Mouse (Mus musculus): ENCODE data around the gene Supt5. TPM values are rescaled to one million over a fixed set of nuclear protein-coding genes. Genes with fewer than 3 reads are reported as not detected.

The Supt5 gene
- polyA plus RNA-seq, 1 experiment from 2014 or later = 77.1 TPM

DNA sequence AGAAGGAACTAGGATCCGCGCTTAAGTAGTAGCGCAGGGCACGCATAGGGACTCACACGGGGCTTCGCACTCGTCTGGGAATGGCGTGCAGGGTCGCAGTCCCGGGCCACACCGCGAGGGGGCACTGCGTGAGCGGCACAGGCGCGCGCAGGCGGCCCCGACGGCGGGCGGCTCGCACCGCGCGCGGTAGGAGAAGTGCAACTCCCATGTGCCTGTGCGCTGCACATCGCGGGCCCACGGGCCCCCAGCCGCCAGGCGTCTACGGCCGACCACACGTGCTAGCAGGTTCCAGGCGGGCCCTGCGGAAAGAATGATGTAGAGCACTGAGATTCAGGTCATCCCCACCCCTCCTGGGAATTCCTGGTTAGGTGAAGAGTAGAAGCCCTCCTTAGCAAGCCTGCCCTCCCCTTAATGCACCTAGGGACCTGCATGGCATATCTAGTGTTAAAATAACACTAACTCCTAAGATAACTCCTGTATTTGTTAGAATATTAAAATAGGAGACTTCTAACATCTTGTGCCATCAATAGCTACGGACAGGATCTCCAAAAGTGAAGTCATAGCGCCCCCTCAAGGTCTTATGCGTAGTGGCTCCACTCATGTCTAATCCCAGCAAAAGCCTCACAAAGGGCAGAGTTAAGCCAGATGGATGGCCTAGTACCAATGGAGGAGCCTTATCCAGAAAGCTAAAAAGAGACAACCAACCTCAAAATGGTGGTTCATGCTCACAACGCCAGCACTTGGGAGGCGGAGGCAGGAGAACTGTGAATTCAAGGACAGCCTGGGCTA lies 39.5 kb downstream of the Supt5 start:
- Histone ChIP-seq H3K4me1 (ENCODE audit: control insufficient read depth, insufficient read depth, low read length) (0 out of 2 replicates have a peak, but pooled peaks cover 3% of the 10 kb centered on the region), H3K27ac (ENCODE audit: low read depth, low read length) (no peak overlapping the region), H3K27me3 (ENCODE audit: control insufficient read depth, insufficient read depth, low read length) (0 out of 2 replicates have a peak, but pooled peaks cover 2% of the 10 kb centered on the region), H3K4me2 (ENCODE audit: low read depth, low read length) (peak overlapping the region; percentile 35), H3K9ac (replicated peaks; ENCODE audit: low read depth, low read length) (peak overlapping the region; percentile 21), H3K4me3 (ENCODE audit: low read depth, low read length) (no peak overlapping the region), H3K9me3 (ENCODE audit: control insufficient read depth, low read length) (no peaks in the 10 kb centered on the region), H3K36me3 (ENCODE audit: control insufficient read depth, insufficient read depth, low read length) (no peaks in the 10 kb centered on the region)
- 0 out of 2 replicates have a peak, but pooled peaks have one; percentile 3 for ATAC-seq (ENCODE audit: low read depth)
- WGBS = 14% methylated on average over 43 of the region's 43 CpGs

DNA sequence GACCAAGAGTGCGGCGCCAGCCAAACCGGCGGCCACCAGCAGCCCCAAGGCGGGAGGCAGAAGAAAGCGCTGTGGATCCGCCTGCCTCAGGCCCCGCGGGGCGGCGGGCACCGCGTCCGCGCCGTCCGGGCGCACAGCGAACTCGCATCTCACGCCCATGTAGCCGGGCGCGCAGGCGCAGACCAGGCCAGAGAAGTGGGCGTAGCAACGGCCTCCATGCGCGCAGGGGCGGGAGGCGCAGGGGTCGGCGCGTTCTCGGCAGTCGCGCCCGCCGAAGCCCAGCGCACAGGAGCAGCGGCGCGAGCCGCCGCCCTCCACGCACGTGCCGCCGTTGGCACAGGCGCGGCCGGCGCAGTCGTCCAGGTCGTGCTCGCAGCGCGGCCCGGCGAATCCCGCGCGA lies 44.1 kb downstream of the Supt5 start:
- peak overlapping the region; percentile 61 for H3K9ac ChIP-seq (replicated peaks; ENCODE audit: low read depth, low read length)
- peaks cover 5% of the 10 kb centered on the region; the same call in 1 of the 2 replicates for H3K4me1 ChIP-seq (ENCODE audit: control insufficient read depth, insufficient read depth, low read length)
- no peak overlapping the region for H3K27ac ChIP-seq (ENCODE audit: low read depth, low read length)
- peaks cover 4% of the 10 kb centered on the region; the same call in 1 of the 2 replicates for H3K27me3 ChIP-seq (ENCODE audit: control insufficient read depth, insufficient read depth, low read length)
- no peaks in the 10 kb centered on the region for H3K9me3 ChIP-seq (ENCODE audit: control insufficient read depth, low read length)
- H3K36me3 ChIP-seq (ENCODE audit: control insufficient read depth, insufficient read depth, low read length) = no peaks in the 10 kb centered on the region
- peak overlapping the region; percentile 70 for H3K4me2 ChIP-seq (ENCODE audit: low read depth, low read length)
- H3K4me3 ChIP-seq (ENCODE audit: low read depth, low read length) = peak overlapping the region; percentile 45
- ATAC-seq (ENCODE audit: low read depth) = peak; percentile 73
- 2% methylated on average over 47 of the region's 63 CpGs for WGBS

GRCm38 (mm10) chr7:28290638-28291590 lies 47.6 kb downstream of the Supt5 start, which contains the start of gene Selenov:
TSS of gene Selenov (minus strand) at chr7:28291186.
- no peak within 1 kb of the TSS for H3K27ac ChIP-seq (ENCODE audit: low read depth, low read length)
- no peaks in the 10 kb centered on the region for H3K9me3 ChIP-seq (ENCODE audit: control insufficient read depth, low read length)
- peaks cover 4% of the 10 kb centered on the region; the same call in 1 of the 2 replicates for H3K27me3 ChIP-seq (ENCODE audit: control insufficient read depth, insufficient read depth, low read length)
- peak; percentile 26; the same call in 1 of the 2 replicates for ATAC-seq (ENCODE audit: low read depth)
- H3K36me3 ChIP-seq (ENCODE audit: control insufficient read depth, insufficient read depth, low read length) = no peaks in the 10 kb centered on the region
- WGBS = 1% methylated on average over 52 of the region's 52 CpGs
- H3K9ac ChIP-seq (replicated peaks; ENCODE audit: low read depth, low read length) = peak within 1 kb of the TSS; percentile 16; the same call in 1 of the 2 replicates
- peaks cover 5% of the 10 kb centered on the region; the same call in 1 of the 2 replicates for H3K4me1 ChIP-seq (ENCODE audit: control insufficient read depth, insufficient read depth, low read length)
- peak within 1 kb of the TSS; percentile 43 for H3K4me2 ChIP-seq (ENCODE audit: low read depth, low read length)
- H3K4me3 ChIP-seq (ENCODE audit: low read depth, low read length) = peak within 1 kb of the TSS; percentile 24

DNA sequence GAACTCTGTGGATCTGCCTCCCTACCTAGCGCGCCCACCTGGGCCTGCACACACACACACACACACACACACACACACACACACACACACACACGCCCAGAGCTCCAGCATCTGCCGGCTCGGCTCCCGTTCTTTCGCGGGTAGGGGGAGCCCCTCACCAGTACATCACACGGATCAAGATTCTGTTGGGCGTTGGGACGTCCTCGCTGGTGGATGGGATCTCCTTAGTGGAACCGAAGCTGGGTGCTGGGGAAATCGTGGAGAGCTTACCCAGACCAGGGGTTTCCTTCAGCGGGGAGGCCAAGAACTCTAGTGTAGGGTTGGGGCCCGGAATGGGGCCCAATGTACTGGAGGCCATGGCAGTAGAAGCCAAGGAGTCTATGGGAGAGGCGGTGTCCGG lies 48.4 kb downstream of the Supt5 start:
- peak; percentile 33; the same call in 1 of the 2 replicates for ATAC-seq (ENCODE audit: low read depth)
- peaks cover 4% of the 10 kb centered on the region; the same call in 1 of the 2 replicates for H3K27me3 ChIP-seq (ENCODE audit: control insufficient read depth, insufficient read depth, low read length)
- no peaks in the 10 kb centered on the region for H3K9me3 ChIP-seq (ENCODE audit: control insufficient read depth, low read length)
- peaks cover 5% of the 10 kb centered on the region; the same call in 1 of the 2 replicates for H3K4me1 ChIP-seq (ENCODE audit: control insufficient read depth, insufficient read depth, low read length)
- no peaks in the 10 kb centered on the region for H3K36me3 ChIP-seq (ENCODE audit: control insufficient read depth, insufficient read depth, low read length)
- H3K27ac ChIP-seq (ENCODE audit: low read depth, low read length) = no peak overlapping the region
- WGBS = 2% methylated on average over 18 of the region's 18 CpGs
- H3K9ac ChIP-seq (replicated peaks; ENCODE audit: low read depth, low read length) = 0 out of 2 replicates have a peak overlapping the region, but pooled peaks have one; percentile 16
- H3K4me3 ChIP-seq (ENCODE audit: low read depth, low read length) = peak overlapping the region; percentile 24
- H3K4me2 ChIP-seq (ENCODE audit: low read depth, low read length) = peak overlapping the region; percentile 43

DNA sequence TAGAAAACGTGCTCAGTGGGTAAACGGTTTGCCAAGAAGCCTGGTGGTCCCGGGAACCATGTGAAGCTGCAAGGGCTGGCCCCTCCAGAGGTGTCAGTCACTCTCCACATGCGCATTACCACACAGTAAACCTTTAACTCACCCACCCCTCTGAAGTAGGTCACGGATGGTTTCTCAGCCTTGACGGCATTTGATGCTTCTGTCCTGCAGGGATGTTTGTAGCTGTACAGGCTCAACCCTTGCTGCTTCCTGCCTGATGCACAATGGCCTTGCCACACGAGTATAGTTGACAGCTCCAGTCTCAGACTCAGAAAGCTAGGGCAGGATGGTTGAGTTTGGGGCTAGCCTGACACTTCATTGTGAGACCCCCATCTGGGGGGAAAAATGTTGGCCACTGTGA lies 57.9 kb downstream of the Supt5 start:
- no peak overlapping the region for H3K9ac ChIP-seq (replicated peaks; ENCODE audit: low read depth, low read length)
- no peaks in the 10 kb centered on the region for H3K27me3 ChIP-seq (ENCODE audit: control insufficient read depth, insufficient read depth, low read length)
- H3K4me3 ChIP-seq (ENCODE audit: low read depth, low read length) = no peak overlapping the region
- H3K9me3 ChIP-seq (ENCODE audit: control insufficient read depth, low read length) = no peaks in the 10 kb centered on the region
- 87% methylated on average over 7 of the region's 7 CpGs for WGBS
- no peaks in the 10 kb centered on the region for H3K36me3 ChIP-seq (ENCODE audit: control insufficient read depth, insufficient read depth, low read length)
- no peak overlapping the region for H3K4me2 ChIP-seq (ENCODE audit: low read depth, low read length)
- H3K27ac ChIP-seq (ENCODE audit: low read depth, low read length) = no peak overlapping the region
- 0 out of 2 replicates have a peak, but pooled peaks cover 7% of the 10 kb centered on the region for H3K4me1 ChIP-seq (ENCODE audit: control insufficient read depth, insufficient read depth, low read length)
- ATAC-seq (ENCODE audit: low read depth) = no peak

DNA sequence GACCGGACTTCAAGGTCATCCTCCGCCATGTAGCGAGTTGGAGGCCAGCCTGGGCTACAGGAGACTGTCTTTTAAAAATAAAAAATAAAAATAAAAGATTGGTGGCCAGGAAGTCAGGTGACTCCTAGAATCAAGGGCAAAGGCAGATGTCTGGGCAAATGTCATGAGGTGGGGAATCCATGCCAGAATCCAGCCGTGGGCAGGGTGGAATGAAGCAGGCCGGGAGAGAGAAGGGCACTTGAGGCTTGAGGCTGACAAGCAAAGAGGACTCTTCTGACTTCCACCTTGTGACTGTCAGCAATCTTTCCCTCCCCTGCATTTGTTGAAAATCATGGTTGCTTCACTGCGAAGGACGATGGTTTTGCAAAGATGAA lies 60.3 kb downstream of the Supt5 start:
- no peaks in the 10 kb centered on the region for H3K9me3 ChIP-seq (ENCODE audit: control insufficient read depth, low read length)

DNA sequence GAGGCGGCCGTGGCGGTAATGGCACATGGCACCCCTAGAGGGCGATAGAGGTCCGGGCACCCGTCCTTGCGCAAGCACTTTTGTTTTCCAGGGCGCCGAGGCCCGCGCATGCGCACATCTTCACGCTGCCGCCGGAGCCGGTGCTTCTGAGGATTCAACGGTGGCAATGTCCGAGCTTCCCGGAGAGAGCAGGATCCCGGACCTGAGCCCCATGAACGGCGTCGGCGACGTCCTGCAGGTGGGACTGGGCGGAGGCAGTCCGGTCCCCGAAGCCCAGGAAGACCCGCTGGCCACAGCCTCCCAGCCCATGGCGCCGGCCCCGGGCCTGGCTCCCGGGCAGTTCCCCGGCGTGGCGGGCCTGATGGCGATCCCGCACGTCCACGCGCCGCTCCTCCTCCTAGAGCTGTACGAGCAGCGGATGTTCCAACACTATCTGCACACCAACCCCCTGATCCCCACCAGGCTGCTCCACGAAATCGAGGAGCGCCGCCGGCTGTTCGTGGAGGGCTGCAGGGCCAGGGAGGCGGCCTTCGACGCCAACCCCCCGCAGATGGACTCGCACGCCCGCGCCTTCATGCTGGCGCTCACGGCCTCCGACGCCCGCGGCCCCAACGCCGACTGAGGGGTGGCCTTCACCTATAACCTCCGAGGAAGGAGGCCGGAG lies 60.8 kb downstream of the Supt5 start, which contains the start of gene Eid2b:
Gene Eid2b, plus strand, starts transcription at position 125 of the 664 bp plus-strand sequence.
- Histone ChIP-seq H3K9me3 (ENCODE audit: control insufficient read depth, low read length) (no peaks in the 10 kb centered on the region), H3K27ac (ENCODE audit: low read depth, low read length) (peak within 1 kb of the TSS; percentile 84), H3K9ac (replicated peaks; ENCODE audit: low read depth, low read length) (peak within 1 kb of the TSS; percentile 94), H3K4me1 (ENCODE audit: control insufficient read depth, insufficient read depth, low read length) (0 out of 2 replicates have a peak, but pooled peaks cover 7% of the 10 kb centered on the region), H3K4me2 (ENCODE audit: low read depth, low read length) (peak within 1 kb of the TSS; percentile 85), H3K4me3 (ENCODE audit: low read depth, low read length) (peak within 1 kb of the TSS; percentile 71), H3K36me3 (ENCODE audit: control insufficient read depth, insufficient read depth, low read length) (peaks cover 4% of the 10 kb centered on the region; the same call in 1 of the 2 replicates), H3K27me3 (ENCODE audit: control insufficient read depth, insufficient read depth, low read length) (no peaks in the 10 kb centered on the region)
- peak; percentile 64 for ATAC-seq (ENCODE audit: low read depth)
- WGBS = 2% methylated on average over 62 of the region's 68 CpGs

More for the DNA sequence above, 60.3 kb downstream of the Supt5 start:
- no peaks in the 10 kb centered on the region for H3K36me3 ChIP-seq (ENCODE audit: control insufficient read depth, insufficient read depth, low read length)
- 0 out of 2 replicates have a peak, but pooled peaks cover 7% of the 10 kb centered on the region for H3K4me1 ChIP-seq (ENCODE audit: control insufficient read depth, insufficient read depth, low read length)
- H3K27ac ChIP-seq (ENCODE audit: low read depth, low read length) = peak overlapping the region; percentile 84; the same call in 1 of the 2 replicates
- WGBS = 80% methylated on average over 7 of the region's 7 CpGs
- H3K4me2 ChIP-seq (ENCODE audit: low read depth, low read length) = peak overlapping the region; percentile 85
- H3K4me3 ChIP-seq (ENCODE audit: low read depth, low read length) = peak overlapping the region; percentile 71
- H3K27me3 ChIP-seq (ENCODE audit: control insufficient read depth, insufficient read depth, low read length) = no peaks in the 10 kb centered on the region
- peak overlapping the region; percentile 94 for H3K9ac ChIP-seq (replicated peaks; ENCODE audit: low read depth, low read length)
- 0 out of 2 replicates have a peak, but pooled peaks have one; percentile 10 for ATAC-seq (ENCODE audit: low read depth)

DNA sequence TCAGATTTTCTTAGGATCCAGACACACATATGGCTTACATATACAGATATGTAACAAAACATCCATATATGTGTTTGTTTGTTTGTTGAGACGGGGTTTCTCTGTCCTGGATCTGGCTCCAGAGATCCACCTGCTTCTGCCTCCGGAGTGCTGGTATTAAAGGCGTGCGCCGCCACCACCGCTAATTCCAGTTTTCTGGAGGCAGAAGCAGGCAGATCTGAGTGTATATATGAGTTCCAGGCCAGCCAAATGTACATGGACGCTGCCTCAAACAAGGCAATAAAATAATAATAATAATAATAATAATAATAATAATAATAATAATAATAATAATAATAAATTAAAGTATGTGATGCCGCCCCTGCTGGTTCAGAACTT lies 61.3 kb downstream of the Supt5 start:
- Histone ChIP-seq H3K9ac (replicated peaks; ENCODE audit: low read depth, low read length) (no peak overlapping the region), H3K27me3 (ENCODE audit: control insufficient read depth, insufficient read depth, low read length) (no peaks in the 10 kb centered on the region), H3K4me2 (ENCODE audit: low read depth, low read length) (no peak overlapping the region), H3K27ac (ENCODE audit: low read depth, low read length) (no peak overlapping the region), H3K4me3 (ENCODE audit: low read depth, low read length) (no peak overlapping the region; the same call in 1 of the 2 replicates), H3K36me3 (ENCODE audit: control insufficient read depth, insufficient read depth, low read length) (peaks cover 4% of the 10 kb centered on the region; the same call in 1 of the 2 replicates), H3K4me1 (ENCODE audit: control insufficient read depth, insufficient read depth, low read length) (0 out of 2 replicates have a peak, but pooled peaks cover 7% of the 10 kb centered on the region), H3K9me3 (ENCODE audit: control insufficient read depth, low read length) (no peaks in the 10 kb centered on the region)
- no peak for ATAC-seq (ENCODE audit: low read depth)
- WGBS = 61% methylated on average over 8 of the region's 8 CpGs

All from neural tube, embryonic 14.5 days (tissue).